Comparison of ENCODE assay signal across 12 mouse cellular contexts in genomic region chr13:112023171-112023570, GRCm38 (mm10).
DNase-seq lines count a peak whose midpoint lies in the region; ATAC-seq and TF ChIP-seq lines count a peak whose summit lies in the region.
"Had no signal": no experiment of that assay in that cellular context is flagged by ENCODE, and none has a peak within 500 bp of the region (broad histone marks: within the 10 kb centered on the region; RNA-seq: fewer than 3 reads in every experiment).

No protein-coding gene starts in this region.

- no peak overlapping the region for H3K4me3 ChIP-seq in lung, embryonic 14.5 days (ENCODE audit: low read depth, low read length)
- no peak overlapping the region for H3K4me3 ChIP-seq in embryonic facial prominence, embryonic 10.5 days
- H3K4me3 ChIP-seq in kidney, embryonic 15.5 days (replicated peaks): no peak overlapping the region
- no peak overlapping the region for H3K4me3 ChIP-seq in heart, embryonic 12.5 days
- H3K4me3 ChIP-seq: limb, embryonic 12.5 days; midbrain, embryonic 13.5 days; neural tube, embryonic 12.5 days; stomach, embryonic 15.5 days had no signal

- ATAC-seq in lung, embryonic 14.5 days (ENCODE audit: insufficient read depth): peak; percentile 25; the same call in 1 of the 2 replicates
- ATAC-seq in kidney, embryonic 15.5 days (replicated peaks; ENCODE audit: low FRiP score): 0 out of 2 replicates have a peak, but pooled peaks have one; percentile 24
- no peak for ATAC-seq in heart, embryonic 12.5 days (ENCODE audit: insufficient number of reproducible peaks, low FRiP score)
- ATAC-seq: midbrain, embryonic 13.5 days had no signal

- no peaks in the 10 kb centered on the region for H3K36me3 ChIP-seq in lung, embryonic 14.5 days (ENCODE audit: insufficient read depth)
- no peaks in the 10 kb centered on the region for H3K36me3 ChIP-seq in embryonic facial prominence, embryonic 10.5 days (replicated peaks)
- no peaks in the 10 kb centered on the region for H3K36me3 ChIP-seq in kidney, embryonic 15.5 days
- H3K36me3 ChIP-seq in heart, embryonic 12.5 days: no peaks in the 10 kb centered on the region
- H3K36me3 ChIP-seq: limb, embryonic 12.5 days; midbrain, embryonic 13.5 days; neural tube, embryonic 12.5 days; stomach, embryonic 15.5 days had no signal

- H3K27me3 ChIP-seq in lung, embryonic 14.5 days (ENCODE audit: insufficient read depth, low read length): no peaks in the 10 kb centered on the region
- H3K27me3 ChIP-seq in embryonic facial prominence, embryonic 10.5 days (replicated peaks; ENCODE audit: low read depth, poor library complexity, severe bottlenecking): no peaks in the 10 kb centered on the region
- no peaks in the 10 kb centered on the region for H3K27me3 ChIP-seq in kidney, embryonic 15.5 days
- H3K27me3 ChIP-seq in heart, embryonic 12.5 days (replicated peaks): no peaks in the 10 kb centered on the region
- H3K27me3 ChIP-seq: midbrain, embryonic 13.5 days; neural tube, embryonic 12.5 days; stomach, embryonic 15.5 days had no signal

- no peak overlapping the region for H3K27ac ChIP-seq in lung, embryonic 14.5 days (ENCODE audit: low read depth)
- H3K27ac ChIP-seq in embryonic facial prominence, embryonic 10.5 days (replicated peaks): peak overlapping the region; percentile 69
- H3K27ac ChIP-seq in kidney, embryonic 15.5 days: no peak overlapping the region
- H3K27ac ChIP-seq in heart, embryonic 12.5 days (ENCODE audit: poor library complexity, severe bottlenecking): no peak overlapping the region
- H3K27ac ChIP-seq: limb, embryonic 12.5 days; midbrain, embryonic 13.5 days; neural tube, embryonic 12.5 days; stomach, embryonic 15.5 days had no signal

- peaks cover 17% of the 10 kb centered on the region for H3K4me1 ChIP-seq in lung, embryonic 14.5 days (ENCODE audit: insufficient read depth)
- peaks cover 11% of the 10 kb centered on the region for H3K4me1 ChIP-seq in embryonic facial prominence, embryonic 10.5 days
- peaks cover 28% of the 10 kb centered on the region for H3K4me1 ChIP-seq in kidney, embryonic 15.5 days
- peaks cover 7% of the 10 kb centered on the region; the same call in 1 of the 2 replicates for H3K4me1 ChIP-seq in heart, embryonic 12.5 days (replicated peaks)
- H3K4me1 ChIP-seq: neural tube, embryonic 12.5 days; stomach, embryonic 15.5 days had no signal

- TF ChIP-seq CTCF in lung, embryonic 14.5 days (IDR thresholded peaks at IDR 0.05; ENCODE audit: low read depth): no peak

- DNase-seq in lung, embryonic 14.5 days: no peak
- DNase-seq in lung, postnatal 14 days: no peak
- no peak for DNase-seq in embryonic facial prominence, embryonic 10.5 days (ENCODE audit: low spot score)
- peak; percentile 68 for DNase-seq in ovary, postnatal 36 days (ENCODE audit: low spot score)
- no peak for DNase-seq in spleen, adult 12 weeks (ENCODE audit: low spot score)
- DNase-seq: right cerebral cortex, postnatal 14 days had no signal

- 45% methylated on average over 4 of the region's 4 CpGs for WGBS in lung, embryonic 14.5 days
- WGBS in embryonic facial prominence, embryonic 10.5 days: 39% methylated on average over 4 of the region's 4 CpGs
- 37% methylated on average over 4 of the region's 4 CpGs for WGBS in kidney, embryonic 15.5 days
- WGBS in heart, embryonic 12.5 days: 42% methylated on average over 4 of the region's 4 CpGs

- H3K9me3 ChIP-seq in lung, embryonic 14.5 days (ENCODE audit: low read depth, low read length): no peaks in the 10 kb centered on the region
- no peaks in the 10 kb centered on the region for H3K9me3 ChIP-seq in embryonic facial prominence, embryonic 10.5 days
- no peaks in the 10 kb centered on the region for H3K9me3 ChIP-seq in kidney, embryonic 15.5 days (replicated peaks)
- H3K9me3 ChIP-seq in heart, embryonic 12.5 days (replicated peaks): no peaks in the 10 kb centered on the region
- H3K9me3 ChIP-seq: limb, embryonic 12.5 days; midbrain, embryonic 13.5 days; neural tube, embryonic 12.5 days; stomach, embryonic 15.5 days had no signal

- no peak overlapping the region for H3K4me2 ChIP-seq in lung, embryonic 14.5 days
- H3K4me2 ChIP-seq in kidney, embryonic 15.5 days: no peak overlapping the region
- H3K4me2 ChIP-seq in heart, embryonic 12.5 days: no peak overlapping the region
- H3K4me2 ChIP-seq: limb, embryonic 12.5 days; midbrain, embryonic 13.5 days; neural tube, embryonic 12.5 days; stomach, embryonic 15.5 days had no signal

- no peak overlapping the region for H3K9ac ChIP-seq in lung, embryonic 14.5 days
- no peak overlapping the region for H3K9ac ChIP-seq in kidney, embryonic 15.5 days
- no peak overlapping the region for H3K9ac ChIP-seq in heart, embryonic 12.5 days
- H3K9ac ChIP-seq: limb, embryonic 12.5 days; midbrain, embryonic 13.5 days; neural tube, embryonic 12.5 days; stomach, embryonic 15.5 days had no signal
